Mouse (Mus musculus): ENCODE measurements around the gene Mypop.

DNA sequence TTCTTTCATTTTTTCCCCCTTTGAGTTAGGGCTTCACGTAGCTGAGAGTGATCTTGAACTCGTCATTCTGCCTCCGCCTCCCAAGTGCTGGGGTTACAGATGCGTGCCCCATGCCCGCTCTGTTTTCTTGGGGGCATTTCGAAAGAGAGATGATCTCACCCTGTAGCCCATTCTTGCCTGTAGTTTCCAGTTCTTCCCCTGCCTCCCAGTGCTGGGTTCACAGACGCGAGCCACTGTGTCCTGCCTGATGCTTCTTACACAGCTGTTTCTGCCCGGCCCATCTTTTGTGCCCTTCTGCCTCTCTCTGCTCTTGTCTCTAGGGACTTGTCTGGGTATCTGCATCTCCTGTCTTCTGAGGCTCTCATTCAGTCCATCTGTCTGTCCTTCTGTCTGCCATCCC, 48.2 kb upstream of the Mypop start:
- TF ChIP-seq CTCF (IDR thresholded peaks at IDR 0.05; ENCODE audit: low read depth, low read length) (no peak), POLR2A (IDR thresholded peaks at IDR 0.05; ENCODE audit: insufficient read depth, low read length) (no peak)
